Mouse (Mus musculus) thymus, postnatal 0 days (tissue): ENCODE measurements around the gene Ccr1. TPM values are rescaled to one million over a fixed set of nuclear protein-coding genes. Genes with fewer than 3 reads are reported as not detected.
"Not testable (repeated sequence)": the region's sequence is repeated elsewhere in the genome, so short reads cannot be mapped to it uniquely, and the experiment has no call there.

Experiments
- DNase-seq: peaks from one replicate; pipeline ENCODE4 v3.0.0-alpha.2; 2015; ENCODE audit warnings: low spot score
- polyA plus RNA-seq: library from polyadenylated mRNA; unstranded; fragments of >200 nt; fragmentation: Nextera tagmentation; extraction: Ambion mirVana; gene quantifications from 2 replicates; pipeline ENCODE4 v1.2.1, GENCODE M21; 2015

The Ccr1 gene
- 3.1 and 3.2 TPM in 2 replicates for polyA plus RNA-seq

DNA sequence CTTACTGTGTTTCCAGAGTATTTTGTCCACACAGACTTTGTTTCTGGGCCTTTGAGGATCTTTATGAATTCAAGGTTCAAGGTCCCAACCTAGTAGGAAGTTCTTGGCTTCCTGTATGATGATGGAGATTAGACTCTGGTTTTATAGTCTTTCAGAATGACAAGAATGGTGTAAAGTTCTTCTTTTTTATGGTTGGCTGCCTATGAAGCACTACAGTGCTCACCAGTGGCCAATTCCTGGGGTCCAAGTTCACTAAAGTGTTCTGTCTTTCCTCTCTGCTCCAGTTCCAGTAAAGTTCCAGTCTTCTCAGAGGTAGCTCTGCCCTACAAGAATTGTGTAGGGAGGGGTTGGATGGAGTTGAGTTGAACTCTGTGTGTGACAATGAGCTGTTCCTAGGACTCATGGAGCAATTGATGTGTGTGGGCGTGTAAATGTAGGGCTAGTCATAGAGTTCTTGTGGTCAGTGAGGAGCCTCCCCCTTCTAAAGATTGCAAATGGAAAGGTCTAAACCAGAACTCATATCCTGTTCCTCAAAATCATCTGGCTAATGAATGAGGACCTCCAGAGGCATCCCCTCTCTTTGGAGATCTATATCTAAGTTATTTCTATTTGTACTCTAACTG, at the start of gene Ccr1:
TSS of gene Ccr1 (minus strand) at position 403 of the 623 bp plus-strand sequence.
- DNase-seq: no peak

DNA sequence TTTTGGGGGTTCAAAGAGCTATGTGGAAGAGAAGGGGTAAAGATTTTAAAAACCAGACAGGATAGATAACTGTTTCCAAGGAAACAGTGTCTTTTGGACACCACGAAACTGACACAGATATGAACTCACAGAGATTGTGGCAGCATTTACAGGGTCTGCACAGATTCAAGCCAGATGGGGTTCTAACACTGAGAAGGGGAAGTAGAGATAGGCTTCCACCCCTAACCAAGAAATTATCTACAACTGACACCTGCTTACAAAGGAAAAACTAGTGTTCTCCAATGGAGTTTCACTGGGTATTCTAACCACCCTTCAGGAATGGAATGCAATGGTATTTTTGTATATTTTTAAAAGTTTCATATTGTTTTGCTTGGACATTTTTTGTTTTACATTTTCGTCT, 47.6 kb upstream of the Ccr1 start:
- no peak for DNase-seq

DNA sequence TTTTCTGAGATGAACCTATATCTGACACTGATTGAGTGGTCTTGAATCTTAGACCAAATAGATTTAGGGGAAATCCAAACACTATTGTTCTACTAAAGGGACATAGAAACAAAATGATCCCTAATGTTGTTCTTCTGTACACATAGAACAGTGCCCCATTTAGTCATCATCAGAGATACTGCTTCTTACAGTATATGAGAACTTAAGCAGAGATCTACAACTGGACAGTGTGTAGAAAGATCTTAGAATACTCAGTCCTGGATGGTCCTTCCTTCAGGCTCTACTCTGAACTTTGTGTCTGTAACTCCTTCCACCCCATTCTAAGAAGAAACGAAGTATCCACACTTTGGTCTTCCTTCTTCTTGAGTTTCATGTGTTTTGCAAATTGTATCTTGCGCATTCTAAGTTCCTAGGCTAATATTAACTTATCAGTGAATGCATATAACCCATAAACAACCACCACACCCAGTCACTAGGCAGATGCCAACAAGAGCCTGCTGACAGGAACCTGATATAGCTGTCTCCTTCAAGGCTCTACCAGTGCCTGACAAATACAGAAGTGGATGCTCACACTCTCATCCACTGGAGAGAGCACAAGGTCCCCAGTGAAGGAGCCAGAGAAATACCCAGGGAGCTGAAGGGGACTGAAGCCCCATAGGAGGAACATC, 46.6 kb upstream of the Ccr1 start:
- no peak for DNase-seq

DNA sequence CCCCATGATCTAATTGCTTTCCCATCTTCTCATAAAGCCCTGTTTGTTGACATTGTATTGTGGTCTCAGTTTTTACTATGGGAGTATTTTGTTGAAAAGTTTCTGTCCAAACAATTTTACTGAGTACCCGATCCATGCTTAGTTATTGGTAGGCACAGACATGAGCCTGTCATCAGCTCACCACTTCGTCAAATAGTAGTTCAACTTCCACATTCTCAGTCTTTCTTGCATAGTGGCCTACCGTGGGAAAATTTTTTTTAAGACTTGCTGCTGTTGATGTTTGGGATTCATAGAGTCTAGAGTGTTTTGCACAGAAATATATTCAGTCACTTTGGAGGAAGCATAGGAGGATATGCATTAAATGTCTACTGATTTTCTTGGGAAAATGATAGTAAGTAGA, 44.8 kb upstream of the Ccr1 start:
- DNase-seq: no peak

DNA sequence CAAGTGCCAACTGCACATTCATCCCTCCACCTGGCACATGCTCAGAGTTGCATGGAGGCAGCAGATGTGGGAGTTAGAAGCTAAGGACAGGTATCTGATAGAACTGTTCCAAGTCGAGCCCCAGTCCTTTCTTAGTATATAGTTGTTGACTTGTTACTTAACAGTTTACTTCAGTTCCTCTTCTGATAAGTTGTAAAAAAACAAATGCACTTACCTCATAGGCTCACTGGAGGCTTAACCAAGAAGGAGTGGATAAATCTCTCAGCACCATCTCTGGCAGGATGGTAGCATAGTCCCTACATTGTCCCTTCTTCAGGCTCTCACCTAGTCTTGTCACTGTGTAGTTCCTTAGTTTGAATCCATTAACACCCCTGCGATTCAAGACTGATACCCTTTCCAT, 44.2 kb upstream of the Ccr1 start:
- no peak for DNase-seq

DNA sequence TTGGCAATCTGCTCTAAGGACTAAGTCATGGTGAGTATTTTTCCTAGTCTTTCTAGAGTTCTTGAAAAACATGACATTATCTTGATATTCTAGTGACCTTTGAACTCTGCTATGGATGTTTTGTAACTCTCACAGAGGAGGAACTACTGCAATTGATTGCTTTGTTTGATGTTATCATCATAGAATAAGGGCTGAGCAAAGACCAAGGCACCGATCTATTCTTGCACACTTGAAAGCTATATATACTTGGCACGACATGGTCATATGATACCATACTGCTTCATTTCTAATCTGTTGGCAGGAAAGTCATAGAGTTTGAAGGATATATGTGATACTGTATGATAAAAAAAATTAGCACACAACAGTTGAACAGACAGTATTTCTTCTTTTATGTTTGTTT, 31.3 kb upstream of the Ccr1 start:
- no peak for DNase-seq

DNA sequence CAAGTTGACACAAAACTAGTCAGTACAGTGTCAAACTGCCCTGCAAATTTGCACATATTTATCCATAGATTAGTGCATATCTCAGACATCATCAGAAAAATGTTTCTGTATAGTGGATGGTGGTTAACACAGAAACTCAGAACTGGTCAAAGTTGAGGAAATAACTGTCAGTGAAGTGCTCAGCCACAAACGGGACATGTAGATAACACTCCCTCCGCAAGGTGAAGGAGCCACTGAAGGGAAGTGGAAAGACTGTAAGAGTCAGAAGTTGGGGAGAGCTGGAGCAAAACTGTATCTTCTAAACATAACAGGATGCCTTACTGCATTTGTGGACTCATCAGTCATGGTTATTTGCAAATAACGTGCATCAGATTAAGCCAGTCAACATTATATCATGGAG, 29.2 kb upstream of the Ccr1 start:
- no peak for DNase-seq

DNA sequence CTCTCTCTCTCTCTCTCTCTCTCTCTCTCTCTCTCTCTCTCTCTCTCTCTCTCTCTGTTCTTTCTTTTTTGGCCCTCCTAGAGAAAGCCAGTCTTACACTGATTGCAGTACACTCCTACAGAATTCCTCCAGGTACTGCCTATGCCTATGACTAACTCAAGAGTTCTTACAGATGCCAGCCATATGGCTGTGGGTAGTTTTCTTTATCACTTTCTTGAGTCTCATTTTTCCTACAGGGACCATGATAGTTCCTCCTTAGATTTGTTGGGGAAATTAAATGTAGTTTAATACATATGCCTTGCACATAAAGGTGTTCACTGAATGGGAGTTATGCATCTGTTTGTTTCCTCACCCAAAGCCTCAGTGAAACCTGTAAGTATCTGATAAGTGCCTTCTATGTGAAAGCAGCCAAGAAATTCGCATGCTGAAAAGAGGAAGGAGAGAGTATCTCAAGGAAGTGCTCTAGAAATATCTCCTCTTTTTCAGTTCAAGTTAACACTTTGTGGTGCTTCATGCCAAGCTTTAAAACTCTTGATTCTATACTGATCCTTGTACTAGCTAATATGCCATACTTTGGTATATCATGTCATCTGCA, 22.9 kb upstream of the Ccr1 start:
- no peak for DNase-seq

DNA sequence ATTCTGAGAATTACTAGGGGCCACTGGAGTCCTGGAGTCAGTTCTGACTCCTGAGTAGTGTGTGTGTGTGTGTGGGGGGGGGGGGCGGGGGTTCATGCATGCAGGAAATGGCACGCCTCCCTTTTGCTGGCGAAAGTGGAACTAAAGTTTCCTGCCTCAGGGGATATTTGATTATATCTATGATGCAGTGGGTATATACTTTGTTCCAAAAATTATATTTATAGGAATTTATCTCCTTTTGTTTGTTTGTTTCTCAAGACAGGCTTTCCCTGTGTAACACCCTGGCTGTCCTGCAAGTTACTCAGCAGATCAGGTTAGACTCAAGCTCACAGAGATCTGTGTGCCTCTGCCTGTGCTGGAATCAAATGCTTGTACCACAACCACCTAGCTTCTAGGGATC, 21.2 kb upstream of the Ccr1 start:
- DNase-seq: no peak

DNA sequence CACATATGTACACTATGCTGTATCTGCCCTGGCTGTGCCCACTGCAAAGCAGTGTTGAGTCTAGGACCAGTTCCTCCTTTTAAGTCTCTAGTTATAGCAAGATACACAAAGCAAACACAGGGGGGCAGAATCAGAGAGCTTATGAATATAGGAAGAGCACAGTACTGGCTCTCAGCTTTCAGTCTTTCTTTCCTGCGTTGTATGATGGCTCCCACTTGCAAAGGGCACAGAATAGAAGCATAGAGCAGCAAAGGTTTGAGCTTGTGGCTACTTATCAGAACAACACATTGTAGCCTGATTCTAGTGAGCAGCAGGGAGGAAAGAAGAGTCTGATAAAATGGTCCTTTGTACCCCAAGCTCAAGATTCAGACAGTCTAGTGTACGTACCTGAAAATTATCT, 17.7 kb upstream of the Ccr1 start:
- peak; percentile 63 for DNase-seq

DNA sequence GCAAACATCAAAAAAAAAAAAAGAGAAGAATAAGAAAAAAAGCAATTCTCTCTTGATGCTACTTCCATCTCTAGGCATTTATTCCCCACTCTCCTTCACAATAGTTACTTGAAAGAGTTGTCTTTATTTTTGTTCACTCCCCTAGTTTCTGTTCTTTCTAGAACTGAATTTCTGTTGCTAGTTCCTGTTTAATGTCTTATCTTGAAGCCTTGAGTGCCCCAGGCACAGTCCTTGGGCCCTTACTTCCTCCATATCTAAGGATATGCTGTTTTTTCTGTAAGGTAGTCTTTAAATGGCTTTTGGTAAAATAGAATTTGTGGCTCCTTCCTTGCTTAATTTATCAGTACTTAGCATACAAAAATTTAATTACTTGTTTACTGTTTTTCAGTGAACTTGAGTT, 16.5 kb upstream of the Ccr1 start:
- no peak for DNase-seq

DNA sequence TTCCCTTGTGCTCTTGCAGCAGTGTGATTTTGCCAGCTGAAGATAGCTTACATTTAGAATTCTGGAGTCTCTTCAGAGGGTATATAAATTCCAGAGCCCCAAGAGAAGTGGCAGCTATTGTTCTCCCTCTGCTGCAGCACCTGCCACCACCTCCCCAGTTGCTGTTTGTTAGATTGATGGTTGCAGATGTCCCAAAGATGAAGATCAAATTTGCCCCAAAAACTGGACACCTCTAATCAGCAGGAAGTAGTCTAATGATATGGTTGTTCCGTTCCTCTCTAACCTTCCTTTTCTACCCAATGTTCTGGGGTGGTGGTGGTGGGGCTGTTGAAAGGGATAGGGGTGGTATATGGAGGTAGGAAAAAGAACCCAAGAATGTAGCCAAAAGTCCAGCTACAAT, 14.2 kb upstream of the Ccr1 start:
- no peak for DNase-seq

DNA sequence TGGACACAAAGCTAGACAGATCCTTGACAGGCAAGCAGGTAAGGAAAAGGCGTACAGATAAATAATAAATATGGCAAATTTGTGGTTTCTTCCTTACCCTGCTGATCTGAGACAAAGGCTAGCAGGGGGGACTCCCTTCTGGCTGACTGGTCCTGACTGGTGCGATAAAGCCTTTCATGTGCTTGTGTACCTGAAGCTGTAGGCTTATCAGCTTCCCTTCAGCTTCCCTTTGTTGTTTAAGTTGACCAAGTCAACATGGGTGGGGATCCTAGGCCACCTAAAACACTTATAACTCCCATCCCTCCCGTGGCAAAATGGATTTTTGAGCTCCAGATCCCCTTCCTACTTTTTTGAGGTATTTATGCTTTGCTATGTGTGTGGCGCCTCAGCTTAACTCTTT, 13.4 kb upstream of the Ccr1 start:
- DNase-seq: no peak

DNA sequence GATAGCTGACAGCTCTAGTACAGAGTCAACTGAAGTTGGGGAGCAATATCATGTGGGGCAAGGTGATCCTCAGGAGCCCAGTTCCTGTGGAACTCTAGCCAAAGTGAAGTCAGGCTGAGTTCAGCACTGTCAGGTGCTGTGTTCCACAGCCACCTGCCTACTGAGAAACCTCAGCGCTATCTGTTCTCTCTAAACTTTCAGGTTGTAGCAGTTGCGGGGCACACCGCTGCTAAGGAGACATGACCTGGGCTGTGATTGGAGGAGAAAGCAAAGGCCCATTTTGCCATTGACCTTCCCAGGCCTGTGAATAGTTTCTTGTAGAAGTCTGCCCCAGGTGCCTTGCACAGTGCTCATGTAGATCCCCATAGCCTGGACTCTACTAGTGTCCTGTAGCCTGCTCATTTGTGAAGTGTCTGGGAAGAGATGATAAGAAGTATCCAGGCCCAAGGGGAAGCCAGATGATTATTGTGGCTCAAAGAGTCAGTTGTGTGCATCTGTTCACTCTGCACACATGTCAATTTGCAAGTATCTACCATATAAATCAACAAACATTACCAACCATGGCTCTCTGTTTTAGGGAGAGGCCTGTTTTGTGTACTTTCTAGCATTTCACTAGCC, 12.5 kb upstream of the Ccr1 start:
- DNase-seq: not testable (repeated sequence)

DNA sequence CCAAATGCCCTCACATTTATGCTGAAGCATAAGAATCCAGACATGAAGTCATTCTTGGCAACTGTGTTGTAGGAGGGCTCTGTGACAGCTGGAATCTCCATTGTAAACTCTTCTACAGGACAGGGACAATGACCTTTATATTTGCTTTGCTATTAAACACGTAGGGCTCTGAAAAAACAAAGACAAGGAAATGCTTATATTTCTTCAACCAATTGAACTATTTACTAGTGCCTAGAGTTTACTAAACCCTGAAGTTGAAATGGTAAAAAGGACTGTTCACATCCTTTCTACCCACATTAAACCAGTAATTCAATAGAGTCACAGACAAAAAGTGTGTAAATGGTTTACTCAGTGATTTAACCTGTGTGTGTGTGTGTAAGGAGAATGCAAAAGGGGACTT, 9.8 kb upstream of the Ccr1 start, which contains the start of gene Ccr1l1:
TSS of gene Ccr1l1 (minus strand) at position 101 of the 400 bp plus-strand sequence.
- DNase-seq: no peak

DNA sequence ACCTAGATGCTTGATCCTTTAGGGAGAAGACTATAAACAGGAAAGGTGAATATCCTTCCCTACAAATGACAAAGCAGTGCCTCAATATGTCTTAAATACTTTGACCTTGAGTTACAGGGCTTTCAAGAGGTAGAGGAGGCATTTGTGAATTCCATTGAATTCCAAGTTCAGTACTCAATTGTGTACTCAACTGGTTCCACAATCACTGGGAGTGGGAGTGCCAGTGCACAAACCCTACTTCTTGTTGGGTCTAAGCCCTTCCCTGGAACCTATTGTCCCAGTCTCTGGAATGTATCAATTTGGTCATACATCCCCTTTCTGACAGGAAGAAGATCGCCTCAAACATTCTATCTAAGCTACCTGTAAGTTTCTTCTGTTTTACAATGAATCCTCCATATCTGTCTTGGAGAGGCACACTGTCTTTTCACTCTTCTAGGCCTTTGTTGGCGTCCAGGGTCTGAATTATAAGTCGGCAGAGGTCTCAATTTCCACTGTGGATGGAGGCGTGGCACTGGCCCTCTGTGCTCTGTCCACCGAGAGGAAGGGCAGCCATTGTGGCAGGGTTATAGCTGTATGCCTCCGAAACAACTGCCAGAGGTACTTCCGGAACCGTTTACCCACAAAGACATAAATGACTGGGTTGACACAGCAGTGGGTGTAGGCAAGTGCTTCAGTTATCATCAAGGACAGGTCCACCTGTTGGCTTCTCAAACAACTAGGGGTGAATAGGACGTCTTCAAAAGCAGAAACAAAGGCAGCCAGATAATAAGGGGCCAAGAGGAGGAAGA, 8.6 kb upstream of the Ccr1 start:
- no peak for DNase-seq

DNA sequence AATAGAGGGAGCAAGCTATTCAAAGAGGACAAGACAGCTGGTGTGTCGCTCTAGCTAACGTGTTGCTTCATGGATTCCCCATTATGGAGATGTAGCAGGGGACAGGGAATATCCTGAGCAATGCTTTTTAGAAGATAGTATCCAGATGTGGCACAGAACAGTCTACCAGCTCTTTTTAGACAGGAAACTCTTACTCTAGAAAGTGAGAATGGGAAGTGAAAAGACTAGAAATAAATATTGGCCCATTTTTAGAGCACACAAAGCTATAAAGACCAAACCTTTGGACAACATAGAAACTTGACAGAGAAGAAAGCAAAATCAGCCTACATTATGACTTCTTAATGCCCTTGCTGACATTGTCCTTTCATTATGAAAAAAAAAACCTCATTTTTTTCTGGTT, 7.1 kb upstream of the Ccr1 start:
- no peak for DNase-seq

DNA sequence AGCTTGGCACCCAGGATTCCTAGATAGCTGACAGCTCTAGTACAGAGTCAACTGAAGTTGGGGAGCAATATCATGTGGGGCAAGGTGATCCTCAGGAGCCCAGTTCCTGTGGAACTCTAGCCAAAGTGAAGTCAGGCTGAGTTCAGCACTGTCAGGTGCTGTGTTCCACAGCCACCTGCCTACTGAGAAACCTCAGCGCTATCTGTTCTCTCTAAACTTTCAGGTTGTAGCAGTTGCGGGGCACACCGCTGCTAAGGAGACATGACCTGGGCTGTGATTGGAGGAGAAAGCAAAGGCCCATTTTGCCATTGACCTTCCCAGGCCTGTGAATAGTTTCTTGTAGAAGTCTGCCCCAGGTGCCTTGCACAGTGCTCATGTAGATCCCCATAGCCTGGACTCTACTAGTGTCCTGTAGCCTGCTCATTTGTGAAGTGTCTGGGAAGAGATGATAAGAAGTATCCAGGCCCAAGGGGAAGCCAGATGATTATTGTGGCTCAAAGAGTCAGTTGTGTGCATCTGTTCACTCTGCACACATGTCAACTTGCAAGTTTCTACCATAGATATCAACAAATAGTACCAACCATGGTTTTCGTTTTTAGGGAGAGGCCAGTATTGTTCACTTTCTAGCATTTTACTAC, 1.5 kb downstream of the Ccr1 start:
- not testable (repeated sequence) for DNase-seq

DNA sequence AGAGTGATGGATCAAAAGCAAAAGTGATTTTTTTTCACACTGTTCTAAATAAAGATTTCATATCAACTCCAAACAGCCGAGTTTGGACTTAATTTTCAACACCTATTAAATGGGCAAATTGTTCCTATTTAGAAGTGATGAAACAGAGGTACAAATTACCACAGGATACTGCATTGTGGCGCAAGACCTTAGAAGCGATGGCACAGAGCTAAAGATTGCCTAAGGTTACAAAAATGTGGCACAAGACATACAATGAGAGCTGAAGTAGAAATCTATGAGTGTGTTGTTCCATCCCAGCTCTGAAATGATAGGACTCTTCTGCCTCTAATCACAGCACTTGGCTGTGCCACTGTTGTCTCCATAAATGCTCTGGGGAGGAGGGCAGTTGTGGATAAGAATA, 3.7 kb downstream of the Ccr1 start:
- DNase-seq: no peak

DNA sequence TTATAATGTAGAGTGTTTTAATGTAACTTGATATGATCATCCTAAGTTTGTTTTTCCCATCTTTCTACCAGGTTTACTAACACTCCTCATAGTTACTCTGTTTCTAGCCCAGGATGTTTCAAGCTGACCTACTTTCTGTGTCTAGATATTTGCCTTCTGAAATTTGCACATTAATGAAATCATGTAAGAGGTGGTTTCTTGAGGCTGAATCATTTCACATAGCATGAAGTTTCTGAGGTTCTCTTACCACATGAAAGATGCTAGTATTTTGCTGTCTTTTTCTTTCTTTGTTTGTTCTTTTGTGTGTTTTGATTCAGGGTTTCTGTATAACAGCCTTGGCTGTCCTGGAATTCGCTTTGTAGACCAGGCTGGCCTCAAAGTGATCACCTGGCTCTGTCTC, 8.3 kb downstream of the Ccr1 start:
- DNase-seq: no peak

DNA sequence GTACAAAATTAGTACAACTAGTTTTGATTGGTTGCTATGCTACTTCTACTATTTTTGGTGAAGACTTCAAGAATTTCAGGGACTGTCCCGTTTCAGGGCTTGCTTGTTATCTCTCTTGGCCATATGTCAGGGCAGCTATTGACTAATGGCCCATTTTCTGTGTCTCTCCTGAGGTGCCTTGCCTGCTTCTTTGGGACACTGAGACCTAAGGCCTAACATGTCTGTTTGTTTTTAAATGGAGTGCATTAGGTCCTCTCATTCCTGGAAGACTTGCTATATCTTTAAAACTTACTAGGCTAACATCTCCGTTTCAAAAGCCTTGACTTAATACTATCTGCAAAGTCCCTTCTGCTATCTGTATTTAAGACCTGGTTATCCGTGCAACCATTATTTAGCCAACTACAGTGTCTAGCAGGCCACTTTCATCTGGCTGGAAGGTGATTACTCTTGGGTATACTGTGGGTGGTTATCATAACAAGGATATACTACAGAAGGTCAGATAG, 10.5 kb downstream of the Ccr1 start:
- DNase-seq: no peak
